Mouse (Mus musculus) liver, embryonic 14.5 days (tissue): ENCODE measurements at regions not wholly inside any gene's neighbourhood (a gene's known extent, or its start where the extent isn't known, plus 50 kb on each side); places are given as distances from the start of the nearest gene placed in this dataset.

ENCODE experiments used
- CTCF ChIP-seq: IDR thresholded peaks from 2 replicates; pipeline ENCODE4 v1.5.1; 2016; ENCODE audit warnings: antibody characterized with exemption, low read depth, control low read depth
- EP300 ChIP-seq: IDR thresholded peaks from 2 replicates; pipeline ENCODE4 v1.6.1; 2016; ENCODE audit warnings: antibody characterized with exemption, low read depth

DNA sequence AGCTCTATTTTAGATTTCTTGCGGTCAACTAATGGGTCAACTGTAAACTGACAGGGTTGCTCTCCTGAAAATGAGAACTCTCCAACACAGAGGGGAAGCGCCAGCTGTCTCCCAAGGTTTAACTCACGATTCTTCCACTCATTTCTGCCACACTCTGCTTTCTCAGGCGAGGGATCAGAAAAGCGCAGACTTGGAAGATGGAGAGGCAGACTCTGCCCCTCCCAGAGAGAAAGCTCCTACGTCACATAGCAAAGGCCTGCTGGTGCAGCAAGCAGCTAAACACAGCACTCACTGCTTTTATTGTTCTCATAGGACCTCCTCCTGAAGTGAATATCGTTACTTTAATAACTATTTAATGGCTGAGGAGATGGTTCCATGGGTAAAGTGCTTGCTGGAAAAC lies 73.6 kb upstream of the Sh3bp4 start:
- TF ChIP-seq CTCF (no peak), EP300 (no peak)
